Mouse (Mus musculus): ENCODE data around the gene BC004004.
A peak's percentile ranks its signal among the peaks of the same experiment; 100 is the strongest.
"Not testable (repeated sequence)": the region's sequence is repeated elsewhere in the genome, so short reads cannot be mapped to it uniquely, and the experiment has no call there.

BC004004 gene

DNA sequence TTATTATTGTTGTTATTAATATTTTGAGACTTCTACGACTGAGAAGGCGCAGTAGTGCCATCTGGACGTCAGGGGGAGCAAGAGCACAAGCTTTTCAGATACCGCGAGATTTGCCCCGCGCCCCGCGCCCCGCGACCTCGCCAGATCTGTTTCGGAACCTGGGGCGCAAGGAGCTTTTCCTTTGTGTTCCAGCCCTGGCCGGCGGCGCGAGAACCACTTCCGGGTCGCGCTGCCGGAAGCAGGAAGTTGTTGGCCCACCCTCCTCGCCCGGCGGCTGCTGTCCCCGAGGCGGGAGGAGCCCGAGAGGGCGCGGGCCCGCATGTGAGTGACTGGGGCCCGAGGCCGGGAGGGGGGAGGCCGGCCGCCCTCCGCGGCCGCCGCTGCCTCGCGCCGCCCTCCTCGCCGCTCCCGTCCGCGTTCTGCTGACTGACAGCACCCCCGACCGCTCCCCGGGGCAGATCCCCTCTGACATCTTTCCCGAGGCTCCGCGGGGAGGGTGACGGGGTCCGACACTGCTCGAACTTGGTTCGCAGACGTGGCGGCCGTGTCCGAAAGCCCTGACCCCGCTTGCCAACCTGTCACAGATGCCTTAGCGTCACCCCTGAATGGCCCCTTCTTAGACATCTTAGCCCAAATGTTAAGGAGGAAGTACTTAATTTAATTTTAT, at the start of gene BC004004:
BC004004 (plus strand) TSS at position 107 of the 667 bp plus-strand sequence.
- peak; percentile 98 for DNase-seq (ENCODE audit: low read depth)

DNA sequence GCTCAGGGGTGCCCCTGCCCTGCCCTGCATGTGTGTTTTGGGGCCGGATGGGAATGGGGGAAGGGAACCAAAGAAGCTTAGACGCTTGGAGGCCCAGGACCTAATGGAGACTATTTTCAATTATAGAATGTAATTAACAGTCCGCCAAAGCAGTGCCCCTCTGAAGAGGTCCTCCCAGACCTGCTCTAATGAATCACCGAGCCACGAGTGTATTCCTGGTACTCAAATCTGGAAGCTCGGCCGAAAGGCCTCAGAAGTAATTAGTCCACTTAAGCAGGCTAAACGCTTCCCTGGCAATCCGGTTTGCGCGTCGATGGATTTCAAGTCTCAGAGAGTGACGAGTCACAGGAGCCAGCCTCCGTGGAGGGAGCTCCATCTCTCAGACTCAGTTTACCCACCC, 48.0 kb upstream of the BC004004 start:
- no peak for DNase-seq (ENCODE audit: low read depth)

DNA sequence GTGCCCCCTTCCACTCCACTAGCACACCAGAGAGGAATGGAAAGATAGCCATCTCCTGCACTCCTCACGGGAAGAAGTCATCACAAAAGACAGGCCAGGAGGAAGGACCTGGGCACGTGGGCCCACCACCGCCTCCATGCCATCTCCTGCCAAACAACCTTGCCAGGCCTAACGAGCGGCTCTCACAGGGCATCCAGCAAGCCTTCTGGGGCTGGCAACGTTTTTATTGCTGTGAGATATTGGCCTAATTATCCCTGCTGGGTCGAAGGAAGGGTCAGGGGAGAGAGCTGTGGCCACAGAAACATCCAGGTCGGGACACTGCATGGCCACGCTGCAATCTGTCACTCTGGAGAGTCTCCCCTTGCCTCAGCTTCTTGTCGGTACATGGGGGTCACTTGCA, 37.5 kb upstream of the BC004004 start:
- no peak for DNase-seq (ENCODE audit: low read depth)

DNA sequence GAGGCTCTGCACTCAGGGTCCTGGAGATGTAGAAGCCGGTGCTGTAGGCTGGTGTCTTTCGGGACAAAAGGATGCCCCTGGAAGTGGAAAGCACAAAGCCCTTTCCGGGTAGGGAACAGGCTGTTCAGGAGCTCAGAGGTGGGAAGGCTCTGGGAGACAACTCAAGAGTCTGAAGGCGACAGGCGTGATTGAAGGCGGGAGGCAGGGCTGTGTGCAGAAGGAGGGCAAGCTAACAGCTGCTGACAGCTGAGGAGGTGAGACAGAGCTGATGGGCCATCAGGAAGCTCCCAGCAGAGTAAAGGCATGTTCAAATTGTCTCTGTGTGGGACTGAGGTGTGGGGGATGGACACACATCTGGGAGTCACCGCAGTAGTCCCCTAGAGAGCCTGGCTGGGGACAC, 32.5 kb upstream of the BC004004 start:
- no peak for DNase-seq (ENCODE audit: low read depth)

DNA sequence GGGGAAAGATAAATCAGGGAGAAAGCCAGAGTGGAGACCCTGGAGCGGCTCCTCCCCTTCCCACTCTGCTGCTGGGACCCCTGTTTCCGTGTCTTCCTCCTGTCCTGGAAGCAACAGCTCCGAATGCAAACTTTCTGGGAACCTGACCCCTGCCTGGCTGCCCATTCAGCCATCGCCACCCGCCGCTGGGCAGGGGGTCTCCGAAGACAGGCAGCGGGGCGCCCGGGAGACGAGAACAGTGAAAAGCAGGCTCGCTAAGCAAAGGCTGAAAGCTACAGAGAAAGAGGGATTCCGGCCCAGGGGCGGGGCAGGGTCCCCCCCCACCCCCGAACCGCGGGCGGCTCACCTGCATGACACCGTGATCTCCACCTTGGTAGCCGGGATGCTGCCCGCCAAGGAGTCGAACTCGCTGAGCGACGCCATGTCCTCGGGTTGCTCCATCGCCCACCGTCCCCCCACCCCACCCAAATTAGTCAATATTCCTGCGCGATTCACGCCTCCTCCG, 31.3 kb upstream of the BC004004 start:
- no peak for DNase-seq (ENCODE audit: low read depth)

DNA sequence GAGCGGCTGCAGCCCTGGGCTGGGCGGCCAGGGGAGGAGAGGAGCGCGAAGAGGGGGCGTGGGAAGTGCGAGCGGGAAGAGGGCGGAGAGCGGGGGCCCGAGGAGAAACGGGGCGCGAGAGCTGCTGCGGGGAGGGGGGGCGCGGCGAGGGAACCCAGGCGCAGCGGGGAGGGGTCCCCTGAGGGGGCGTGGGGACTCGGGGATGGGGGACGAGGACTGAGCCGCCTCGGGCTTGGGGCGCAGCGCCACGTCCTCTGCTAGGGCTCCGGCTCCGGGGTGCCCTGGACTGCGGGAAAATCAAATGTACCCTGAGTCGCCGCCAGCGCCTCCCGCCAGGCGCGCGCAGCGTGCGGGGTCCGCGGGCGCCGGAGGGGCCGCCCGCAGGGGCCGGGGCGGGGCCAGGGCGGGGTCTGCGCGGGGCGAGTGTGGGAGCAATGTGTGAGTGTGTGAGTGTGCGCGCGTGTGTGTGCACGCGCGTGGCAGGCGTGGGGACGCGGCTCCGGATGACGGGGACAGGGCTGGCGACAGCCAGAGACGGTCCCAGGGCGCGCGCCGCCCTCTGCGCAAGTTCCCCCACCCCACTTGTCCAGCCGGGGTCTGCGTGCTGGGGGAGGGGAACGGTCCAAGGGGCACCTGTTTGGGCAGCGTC, 30.7 kb upstream of the BC004004 start, which contains the start of gene Cpne5:
Cpne5 (minus strand) TSS at position 396 of the 649 bp plus-strand sequence.
- no peak for DNase-seq (ENCODE audit: low read depth)

DNA sequence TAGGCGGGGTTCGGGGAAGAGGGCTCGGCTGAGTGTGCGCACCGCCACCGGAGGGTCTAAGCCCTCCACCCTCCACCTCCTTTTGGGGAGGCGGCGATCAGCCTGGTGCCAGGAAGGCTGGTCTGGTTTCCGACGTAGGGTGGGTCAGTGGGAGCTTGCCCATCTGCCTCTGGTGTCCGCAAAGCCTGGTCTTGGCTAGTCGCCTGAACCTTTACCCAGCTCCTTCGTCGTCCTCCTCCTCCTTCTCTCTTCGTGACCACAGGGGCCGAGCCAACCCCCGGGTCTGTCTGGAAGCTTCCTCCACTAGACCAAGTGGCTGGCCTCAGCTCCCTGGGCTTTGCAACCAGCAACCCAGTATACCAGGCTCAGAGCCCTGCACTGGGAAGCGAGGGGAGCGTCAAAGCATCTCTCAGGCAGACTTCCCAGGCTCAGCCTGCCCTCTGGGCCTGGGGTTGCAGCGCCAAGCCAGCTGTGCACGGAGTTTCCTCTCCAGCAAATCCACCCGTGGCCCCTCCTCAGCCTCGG, 30.1 kb upstream of the BC004004 start:
- no peak for DNase-seq (ENCODE audit: low read depth)

DNA sequence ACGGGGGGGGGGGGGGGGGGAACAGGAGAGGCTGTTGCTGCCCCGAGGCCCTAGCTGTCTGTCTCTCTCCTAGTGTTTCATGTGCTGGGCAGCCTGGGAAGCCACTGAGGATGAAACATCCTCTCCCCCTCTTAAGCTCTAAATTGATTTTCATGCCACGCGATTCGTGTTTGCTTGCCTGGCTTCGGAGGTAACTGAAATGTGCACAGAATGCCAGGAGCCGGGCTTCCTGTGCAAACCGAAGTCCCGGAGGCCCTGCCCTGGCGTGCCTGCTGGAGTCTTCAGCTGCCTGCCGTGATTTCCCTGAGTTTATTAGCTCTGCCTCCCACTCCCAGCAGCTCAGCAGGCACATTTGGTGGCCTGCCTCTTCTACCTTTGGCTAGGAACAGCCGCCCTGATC, 23.7 kb upstream of the BC004004 start:
- DNase-seq (ENCODE audit: low read depth): no peak

DNA sequence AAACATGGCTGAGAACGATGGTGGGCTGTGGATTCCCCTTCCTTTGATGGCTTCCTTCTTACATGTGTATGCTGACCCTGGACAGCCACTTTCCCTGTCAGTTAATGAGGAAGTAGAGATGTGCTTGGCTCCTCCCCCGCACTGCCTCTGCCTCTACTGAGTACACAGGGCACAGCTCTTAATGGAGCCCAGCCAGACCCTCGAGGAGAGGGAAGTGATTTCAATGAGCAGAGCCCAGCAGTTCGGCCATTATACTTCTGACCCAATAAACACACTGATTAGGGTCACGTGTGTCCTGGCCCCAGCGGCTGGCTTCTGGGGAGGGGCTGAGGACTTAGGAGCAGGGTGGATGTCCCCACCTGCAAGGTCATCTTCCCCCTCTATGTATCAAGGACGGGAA, 22.9 kb upstream of the BC004004 start:
- DNase-seq (ENCODE audit: low read depth): peak; percentile 50

DNA sequence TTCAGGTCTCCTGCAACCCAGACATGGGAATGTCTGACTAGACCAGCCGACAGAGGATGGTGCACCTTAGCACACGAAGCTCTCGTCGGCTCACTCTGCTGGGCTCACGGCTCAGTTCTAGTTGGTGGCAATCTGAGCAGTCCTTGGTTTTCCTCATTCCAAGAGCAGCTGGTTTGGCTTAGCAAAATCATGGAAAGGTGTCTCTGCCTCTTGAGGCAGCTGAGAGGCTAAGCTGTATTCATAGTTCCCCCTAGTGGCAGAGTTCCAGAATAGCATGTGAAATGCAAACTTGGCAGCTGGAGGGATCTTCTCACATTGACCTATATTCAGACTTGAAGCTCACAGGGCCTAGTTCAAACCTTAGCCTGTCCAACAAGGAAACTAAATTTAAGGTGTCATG, 22.0 kb upstream of the BC004004 start:
- DNase-seq (ENCODE audit: low read depth): peak; percentile 83

DNA sequence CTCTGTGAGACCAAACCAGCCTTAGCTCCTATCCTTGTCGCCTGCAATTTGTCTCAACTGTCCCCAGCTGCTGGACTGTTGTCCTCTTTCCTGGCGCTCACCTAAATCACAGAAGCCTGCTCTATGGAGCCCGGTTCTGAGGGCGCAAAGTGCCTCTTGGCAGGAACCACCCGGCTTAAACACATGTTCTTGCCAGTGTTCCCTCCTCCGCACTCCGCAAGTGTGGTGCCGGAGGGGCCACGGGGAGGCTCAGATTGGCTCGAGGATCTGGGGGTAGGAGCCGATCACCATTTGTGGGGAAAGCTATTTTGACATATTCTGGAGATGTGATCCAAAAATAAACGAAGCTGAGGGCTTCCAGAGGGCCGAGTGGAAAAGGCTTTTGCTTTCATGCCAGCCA, 20.7 kb upstream of the BC004004 start:
- no peak for DNase-seq (ENCODE audit: low read depth)

DNA sequence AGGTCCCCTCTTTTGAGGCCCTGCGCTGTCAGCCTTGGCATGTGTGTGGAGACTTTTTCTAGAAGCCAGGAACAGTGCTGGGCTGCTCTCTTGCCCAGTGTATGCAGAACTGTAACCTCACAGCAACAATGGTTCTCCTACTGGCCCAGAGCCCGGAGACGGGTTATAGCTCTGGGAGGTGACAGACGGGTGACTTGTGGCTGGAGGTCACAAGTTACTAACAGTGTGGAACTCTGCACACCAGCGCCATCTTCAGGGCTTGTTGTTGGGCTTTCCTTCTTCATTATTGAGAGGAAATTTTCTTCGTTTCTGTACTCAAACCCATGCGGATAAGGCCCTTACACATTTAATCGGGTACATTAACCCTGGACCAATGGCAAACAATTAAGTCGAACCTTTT, 19.1 kb upstream of the BC004004 start:
- peak; percentile 55 for DNase-seq (ENCODE audit: low read depth)

DNA sequence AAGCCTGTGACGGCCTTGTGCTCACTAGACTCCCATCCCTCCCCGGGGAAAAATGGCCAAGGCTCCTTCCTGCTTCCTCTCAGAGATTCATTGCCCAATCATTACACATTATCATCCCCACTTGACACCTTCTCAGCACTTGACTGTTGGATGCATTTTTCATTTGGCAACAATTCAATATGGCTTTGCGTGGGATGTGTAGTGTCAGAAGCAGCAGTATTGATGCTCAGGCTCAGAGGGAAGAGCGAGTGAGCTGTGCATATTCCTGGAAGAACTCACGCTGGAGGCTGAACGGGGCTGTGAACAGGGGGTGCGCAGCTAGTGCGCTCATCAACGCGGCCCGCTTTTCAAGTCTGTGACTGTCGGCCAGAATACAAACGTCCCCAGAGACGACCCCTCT, 17.6 kb upstream of the BC004004 start:
- not testable (repeated sequence) for DNase-seq (ENCODE audit: low read depth)

DNA sequence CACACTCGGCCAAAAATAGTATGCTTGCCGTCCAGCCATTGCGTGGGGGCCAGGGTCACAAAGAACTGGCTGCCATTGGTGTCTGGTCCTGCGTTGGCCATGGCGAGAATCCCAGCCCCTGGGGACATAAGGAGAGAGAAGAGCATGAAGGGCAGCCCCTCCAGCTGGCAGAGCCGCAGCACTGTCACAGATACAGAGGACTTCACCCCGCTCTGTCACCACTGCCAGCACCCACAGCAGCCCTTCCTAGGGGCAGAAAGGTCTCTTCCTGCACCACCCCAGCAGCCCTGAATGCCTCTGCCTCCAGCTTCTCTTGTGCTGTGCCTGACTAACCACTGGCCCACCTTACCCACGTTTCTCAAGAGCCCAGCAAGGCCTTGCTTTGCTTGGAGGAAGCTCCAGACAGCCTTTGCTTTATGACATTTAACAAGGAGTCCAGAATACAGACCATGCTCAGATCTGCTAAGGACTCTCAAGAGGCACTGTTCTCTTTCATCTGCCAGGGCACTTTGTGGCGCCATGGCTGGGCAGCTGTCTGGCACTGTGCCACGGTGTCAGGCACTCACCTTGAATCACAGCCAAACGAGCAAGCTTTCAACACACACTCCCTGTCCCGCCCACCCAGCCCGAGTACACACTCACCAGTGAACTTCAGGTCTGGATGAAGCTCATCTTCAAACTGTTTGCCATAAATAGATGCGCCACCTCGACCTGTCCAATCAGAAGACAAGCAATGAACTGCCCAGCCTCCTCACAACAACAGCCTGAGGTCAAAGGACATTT, 16.8 kb upstream of the BC004004 start:
- DNase-seq (ENCODE audit: low read depth): peak; percentile 33

DNA sequence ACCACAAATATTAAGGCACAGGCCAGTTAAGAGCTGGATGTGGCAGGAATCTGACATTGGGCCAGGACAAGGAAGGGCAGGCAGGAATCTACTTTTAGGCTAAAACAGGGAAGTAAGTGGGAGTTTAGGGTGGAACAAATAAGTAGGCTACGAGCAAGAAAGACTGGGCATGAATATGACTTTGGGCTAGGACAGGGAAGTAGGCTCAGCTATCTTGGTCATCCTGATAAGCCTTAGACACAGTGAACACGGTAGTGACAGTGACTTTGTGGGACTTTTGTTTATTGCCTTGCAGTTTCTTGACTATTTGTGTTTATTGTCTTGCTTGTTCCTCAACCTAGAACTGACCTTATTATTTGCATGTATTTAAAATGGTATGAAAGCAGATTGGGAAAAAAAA, 15.4 kb upstream of the BC004004 start:
- no peak for DNase-seq (ENCODE audit: low read depth)

DNA sequence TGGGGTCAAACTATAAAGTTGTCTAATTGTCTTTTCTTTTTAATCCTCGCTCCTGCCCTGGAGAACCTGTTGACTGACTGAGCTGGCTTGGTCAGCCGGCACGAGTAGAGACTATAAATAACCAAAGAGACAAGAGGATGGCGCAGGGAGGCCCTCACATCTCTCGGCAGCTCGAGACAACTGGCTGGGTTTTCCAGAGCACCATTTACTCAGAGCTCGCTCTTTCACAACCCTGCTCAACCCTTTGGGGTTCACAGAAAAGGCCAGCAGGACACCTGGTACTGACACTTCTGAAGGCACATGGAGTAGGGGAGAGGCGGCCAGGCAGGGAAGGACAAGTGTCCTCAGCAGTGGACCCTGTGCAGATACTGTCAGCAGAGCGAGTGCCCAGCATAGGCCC, 14.9 kb upstream of the BC004004 start:
- DNase-seq (ENCODE audit: low read depth): no peak

DNA sequence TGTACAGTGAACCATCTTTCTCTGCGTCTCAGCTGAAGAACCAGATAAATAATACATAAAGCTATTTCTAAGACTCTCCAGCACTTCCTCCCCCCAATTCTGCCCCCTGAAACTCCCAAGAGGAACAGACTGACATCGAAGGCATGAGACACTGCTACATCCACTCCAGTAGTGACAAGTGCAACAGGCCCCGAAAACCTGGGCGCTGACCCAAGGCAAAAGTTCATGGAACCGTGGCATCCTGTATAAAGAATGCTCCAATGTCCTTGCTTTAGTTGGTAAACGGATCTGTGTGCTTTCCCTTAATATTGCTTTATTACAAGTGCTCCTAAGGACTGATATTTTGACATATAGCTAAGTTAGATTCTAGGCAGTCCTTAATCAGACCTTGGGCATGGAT, 13.8 kb upstream of the BC004004 start:
- DNase-seq (ENCODE audit: low read depth): not testable (repeated sequence)

DNA sequence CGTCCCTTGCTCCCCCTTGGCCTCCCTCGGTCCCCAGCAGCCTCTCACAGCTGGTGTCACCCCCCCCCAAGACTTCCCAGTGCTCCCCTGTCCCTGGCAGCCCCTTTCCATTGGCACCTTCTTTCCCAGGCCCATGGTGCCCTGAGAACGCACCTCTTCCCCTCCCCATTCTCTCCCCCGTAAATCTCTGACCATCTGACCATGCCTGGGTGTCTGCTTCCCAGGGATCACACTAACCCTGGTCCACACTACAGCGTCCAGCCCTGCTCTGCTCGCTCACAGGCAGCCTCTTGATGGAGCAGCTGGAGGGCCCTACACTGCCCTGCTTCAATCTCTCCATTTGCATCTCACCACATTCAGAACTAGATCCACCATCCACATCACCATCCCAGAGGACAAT, 12.1 kb upstream of the BC004004 start:
- no peak for DNase-seq (ENCODE audit: low read depth)

DNA sequence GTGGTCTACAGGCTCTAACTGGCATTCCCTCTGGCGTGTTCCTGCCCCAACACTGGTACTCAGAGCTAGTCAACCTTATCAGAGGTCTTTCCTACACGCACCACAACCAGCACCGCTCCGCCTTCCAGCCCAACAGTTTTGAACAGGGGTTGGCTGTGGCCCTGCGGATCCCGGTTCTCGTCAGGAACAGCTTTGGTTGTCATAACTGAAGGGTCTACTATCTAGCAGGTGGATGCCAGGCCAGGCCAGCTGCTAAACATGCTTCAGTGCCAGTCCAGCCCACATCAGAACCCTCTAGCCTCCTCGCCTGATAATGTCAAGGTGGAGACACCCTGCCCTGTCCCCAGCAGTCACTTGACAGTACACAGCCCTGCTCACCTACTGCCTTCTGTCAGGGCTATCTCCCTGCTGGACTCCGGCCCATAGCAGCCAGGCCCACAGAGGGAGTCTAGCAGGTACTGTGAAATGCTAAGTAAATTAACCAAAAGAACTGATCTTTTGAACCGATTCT, 11.5 kb upstream of the BC004004 start:
- DNase-seq (ENCODE audit: low read depth): no peak

DNA sequence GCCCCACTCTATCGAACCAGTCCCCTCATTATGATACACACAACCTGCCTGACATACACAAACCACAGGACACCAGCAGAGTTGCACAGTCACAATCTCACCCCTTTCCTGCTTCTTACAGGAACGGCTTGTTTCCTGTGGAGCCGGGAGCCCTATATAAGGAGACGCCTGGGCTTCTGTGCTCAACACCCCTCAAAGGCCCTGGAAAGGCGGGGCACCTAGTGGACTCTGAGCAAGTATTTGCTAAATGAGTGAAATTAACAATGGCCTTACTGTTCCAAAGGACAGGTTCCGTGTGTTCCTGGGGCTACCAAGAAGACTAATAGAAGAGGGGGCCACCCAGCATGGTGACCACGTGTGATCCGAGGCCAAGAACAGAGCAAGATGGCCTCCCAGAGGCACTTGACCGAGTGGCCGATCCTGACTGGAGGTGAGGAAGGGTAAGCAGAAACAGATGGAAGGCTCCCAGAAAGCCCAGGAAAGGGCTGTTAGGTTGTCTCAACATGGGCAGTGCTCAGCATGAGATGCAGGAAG, 10.5 kb upstream of the BC004004 start:
- DNase-seq (ENCODE audit: low read depth): peak; percentile 68

DNA sequence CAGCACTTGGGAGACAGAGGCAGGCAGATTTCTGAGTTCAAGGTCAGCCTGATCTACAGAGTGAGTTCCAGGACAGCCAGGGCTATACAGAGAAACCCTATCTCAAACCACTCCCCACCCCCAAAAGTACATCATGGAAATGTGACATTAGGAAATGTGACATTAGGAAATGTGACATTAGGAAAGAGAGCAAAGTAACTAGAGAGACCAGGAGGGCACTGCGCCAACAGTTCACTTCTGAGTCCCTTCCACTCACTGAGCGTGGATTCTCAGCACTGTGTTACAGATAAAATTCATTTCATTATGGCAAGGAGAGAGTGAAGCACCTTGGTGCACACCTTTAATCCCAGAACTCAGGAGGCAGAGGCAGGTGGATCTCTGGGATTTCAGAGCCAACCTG, 9.7 kb upstream of the BC004004 start:
- peak; percentile 29 for DNase-seq (ENCODE audit: low read depth)

DNA sequence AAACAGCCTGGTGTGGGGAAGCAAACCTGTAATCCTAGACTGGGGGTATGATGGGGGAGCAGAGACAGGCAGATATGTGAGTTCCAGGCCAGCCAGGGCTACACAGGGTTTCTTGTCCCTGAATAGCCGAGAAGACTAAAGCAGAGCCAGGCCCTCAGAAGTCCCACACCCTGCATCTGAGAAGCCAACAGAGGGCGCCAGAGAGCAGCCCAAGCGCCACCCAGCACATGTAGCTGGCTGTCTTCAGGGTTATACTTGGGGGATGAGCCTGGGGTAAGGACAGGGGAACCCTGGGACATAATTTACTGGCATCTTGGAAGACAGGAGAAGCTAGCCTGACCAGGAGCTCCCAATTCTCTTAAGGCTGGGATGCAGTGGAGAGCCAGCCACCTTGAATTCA, 9.1 kb upstream of the BC004004 start:
- DNase-seq (ENCODE audit: low read depth): peak; percentile 85

All from 416B (cell line).